Mouse (Mus musculus): ENCODE measurements around the gene Efnb3.

Gene Efnb3

GRCm38 (mm10) chr11:69510796-69511496 lies 49.1 kb downstream of the Efnb3 start:
- no peak for DNase-seq (ENCODE audit: low spot score)
